Mouse (Mus musculus): ENCODE measurements around the gene Ooep. TPM values are rescaled to one million over a fixed set of nuclear protein-coding genes. Genes with fewer than 3 reads are reported as not detected.
"Not testable (repeated sequence)": the region's sequence is repeated elsewhere in the genome, so short reads cannot be mapped to it uniquely, and the experiment has no call there.

The Ooep gene
- polyA plus RNA-seq, 1 experiment from 2014 or later = 2.2 TPM

DNA sequence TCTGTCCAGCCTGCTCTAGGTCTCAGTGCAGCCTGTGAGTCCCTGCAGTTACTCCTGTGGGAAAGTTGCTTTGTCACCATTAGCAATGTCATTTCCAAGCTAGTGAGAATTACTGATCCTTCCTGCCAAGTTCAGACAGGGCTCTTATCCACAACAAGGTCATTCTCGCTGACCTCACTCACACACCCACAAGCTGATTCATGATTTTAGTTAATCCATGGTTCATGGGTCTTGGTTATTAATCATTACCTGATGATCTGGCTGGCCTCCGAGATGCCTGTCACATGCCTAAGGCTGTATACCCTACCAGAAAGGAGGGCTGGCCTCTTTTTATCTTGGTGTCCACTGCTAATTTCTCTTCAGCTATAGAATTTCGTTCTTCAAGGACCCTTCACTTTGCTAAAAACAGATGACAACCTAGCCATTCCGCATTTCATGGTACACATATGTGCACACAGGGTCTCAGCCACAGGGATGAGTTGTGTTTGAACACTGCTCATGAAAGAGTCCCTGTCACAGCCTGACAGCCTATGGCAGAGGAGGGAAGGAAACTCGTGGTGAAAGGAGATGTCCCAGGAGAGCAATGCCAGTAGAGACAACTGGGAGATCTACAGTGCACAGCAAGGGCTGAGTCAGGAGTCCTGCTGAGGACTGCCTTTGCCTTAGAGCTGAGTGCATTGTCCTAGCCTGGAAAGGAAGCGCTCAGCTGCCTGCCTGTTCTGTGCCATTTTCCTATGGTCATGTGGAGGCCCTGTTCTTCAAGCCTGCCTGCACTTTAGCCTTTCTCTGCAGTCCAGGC is 30.1 kb downstream of the Ooep start:
- H3K36me3 ChIP-seq; H3K27ac ChIP-seq; H3K27me3 ChIP-seq; H3K4me1 ChIP-seq; H3K4me2 ChIP-seq (replicated peaks); ATAC-seq (ENCODE audit: insufficient number of reproducible peaks, insufficient read depth, low FRiP score, low TSS enrichment); H3K4me3 ChIP-seq; H3K9ac ChIP-seq; H3K9me3 ChIP-seq: not testable (repeated sequence)
- 62% methylated on average over 6 of the region's 6 CpGs for WGBS

DNA sequence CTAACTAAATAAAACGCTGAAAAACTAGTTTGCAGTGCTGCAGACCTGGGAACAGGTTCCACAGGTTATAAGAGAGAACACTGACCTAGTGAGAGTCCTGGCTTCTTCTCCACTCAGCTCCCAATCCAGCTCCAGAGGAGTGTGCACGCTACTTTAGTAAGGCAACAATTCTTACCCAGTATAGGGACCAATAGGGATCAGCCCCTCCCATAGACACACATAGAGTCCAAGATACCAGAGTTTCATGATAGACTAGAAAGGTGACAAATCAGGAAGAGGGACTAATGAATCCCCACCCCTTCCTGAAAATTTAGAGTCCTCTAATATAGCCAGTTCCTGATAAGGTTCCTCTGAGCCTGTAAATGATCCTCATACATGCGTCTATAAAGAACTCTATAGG is 31.5 kb downstream of the Ooep start:
- WGBS = 66% methylated on average over 3 of the region's 3 CpGs
- Histone ChIP-seq H3K9me3 (no peaks in the 10 kb centered on the region), H3K36me3 (no peaks in the 10 kb centered on the region), H3K4me2 (replicated peaks) (no peak overlapping the region), H3K4me3 (no peak overlapping the region), H3K27me3 (no peaks in the 10 kb centered on the region), H3K27ac (no peak overlapping the region), H3K9ac (no peak overlapping the region), H3K4me1 (no peaks in the 10 kb centered on the region)
- ATAC-seq (ENCODE audit: insufficient number of reproducible peaks, insufficient read depth, low FRiP score, low TSS enrichment) = no peak

DNA sequence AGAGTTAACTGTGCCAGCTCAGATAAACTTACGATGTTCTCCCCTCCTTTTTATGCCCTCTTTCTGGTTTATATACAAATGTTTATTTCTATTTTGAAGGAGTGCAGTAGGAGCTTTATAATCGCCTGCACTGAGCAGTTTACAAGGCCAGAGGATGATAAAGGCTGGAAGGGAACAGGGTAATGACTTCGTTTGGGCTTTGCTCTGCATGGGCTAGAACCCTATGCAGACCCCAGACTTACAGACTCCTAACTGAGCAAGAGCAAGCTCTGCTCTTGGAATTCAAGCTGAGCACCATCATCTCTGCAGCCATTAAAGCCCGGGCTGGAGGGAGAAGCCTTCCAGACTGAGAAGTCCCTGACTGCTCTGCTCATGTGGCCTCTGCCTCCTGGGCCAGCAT is 33.3 kb downstream of the Ooep start:
- H3K36me3 ChIP-seq; H3K4me3 ChIP-seq; H3K4me2 ChIP-seq (replicated peaks); H3K27ac ChIP-seq; H3K9ac ChIP-seq; H3K27me3 ChIP-seq; ATAC-seq (ENCODE audit: insufficient number of reproducible peaks, insufficient read depth, low FRiP score, low TSS enrichment); H3K9me3 ChIP-seq; H3K4me1 ChIP-seq: not testable (repeated sequence)
- 67% methylated on average over 4 of the region's 4 CpGs for WGBS

DNA sequence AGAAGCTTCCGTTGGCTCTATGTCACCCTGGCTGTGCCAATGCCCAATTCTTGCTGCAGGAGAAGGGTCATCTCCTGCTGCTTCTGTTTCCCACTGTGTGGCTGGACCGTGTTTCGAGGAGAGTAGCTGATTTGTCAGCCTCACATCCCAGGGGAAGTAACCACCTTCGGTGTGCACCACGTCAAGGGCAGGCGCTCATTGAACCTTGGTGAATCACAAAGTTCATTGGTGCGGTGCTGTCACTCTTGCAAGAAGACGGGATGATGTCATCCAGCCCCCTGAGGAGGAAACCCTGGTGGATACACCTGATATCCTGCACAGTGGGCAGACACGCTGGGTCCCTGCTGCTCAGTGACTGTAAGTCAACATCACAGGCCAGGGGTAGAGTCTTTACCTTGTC is 35.5 kb downstream of the Ooep start:
- H3K27me3 ChIP-seq; H3K9me3 ChIP-seq; H3K36me3 ChIP-seq; H3K9ac ChIP-seq; H3K4me3 ChIP-seq; ATAC-seq (ENCODE audit: insufficient number of reproducible peaks, insufficient read depth, low FRiP score, low TSS enrichment); H3K27ac ChIP-seq; H3K4me1 ChIP-seq; H3K4me2 ChIP-seq (replicated peaks): not testable (repeated sequence)
- 87% methylated on average over 9 of the region's 9 CpGs for WGBS

DNA sequence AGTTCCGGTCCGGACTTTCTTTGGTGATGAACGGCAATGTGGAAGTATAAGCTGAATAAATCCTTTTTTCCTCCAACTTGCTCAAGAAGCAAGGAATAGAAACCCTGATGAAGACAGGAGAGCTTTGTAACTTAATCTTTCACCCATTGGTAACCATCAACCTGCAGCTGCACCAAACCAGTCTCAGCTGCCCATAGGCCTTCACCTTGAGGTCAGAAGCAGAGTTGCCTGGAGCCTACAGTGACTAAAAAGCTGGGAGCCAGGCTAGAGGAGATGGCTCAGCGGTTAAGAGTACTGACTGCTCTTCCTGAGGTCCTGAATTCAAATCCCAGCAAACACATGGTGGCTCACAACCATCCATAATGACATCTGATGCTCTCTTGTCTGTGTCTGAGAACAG is 36.0 kb downstream of the Ooep start:
- not testable (repeated sequence) for H3K9ac ChIP-seq; H3K4me3 ChIP-seq; H3K9me3 ChIP-seq; H3K4me2 ChIP-seq (replicated peaks); ATAC-seq (ENCODE audit: insufficient number of reproducible peaks, insufficient read depth, low FRiP score, low TSS enrichment); H3K36me3 ChIP-seq; H3K4me1 ChIP-seq; H3K27ac ChIP-seq; H3K27me3 ChIP-seq
- WGBS = 86% methylated on average over 4 of the region's 4 CpGs

DNA sequence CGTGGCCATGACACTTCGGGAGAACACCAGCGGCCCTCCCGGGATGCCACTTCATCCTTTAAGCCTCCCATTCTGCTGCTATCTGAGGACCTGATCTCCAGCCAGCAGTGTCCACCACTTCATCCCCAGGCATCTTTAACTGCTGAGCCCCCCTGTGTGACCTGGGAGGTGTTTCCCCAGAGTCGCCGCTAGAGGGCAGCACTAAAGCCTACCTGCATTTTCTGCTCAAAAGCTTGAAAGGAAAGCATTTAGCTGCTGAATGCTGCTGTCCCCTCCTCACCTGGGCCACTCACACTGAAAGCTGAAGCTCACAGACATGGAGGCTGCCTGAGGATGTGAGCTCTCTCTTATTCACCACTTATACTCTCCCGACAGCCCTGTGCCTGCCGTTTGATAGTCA is 38.2 kb downstream of the Ooep start:
- H3K27ac ChIP-seq = not testable (repeated sequence)
- 18% methylated on average over 8 of the region's 8 CpGs for WGBS

DNA sequence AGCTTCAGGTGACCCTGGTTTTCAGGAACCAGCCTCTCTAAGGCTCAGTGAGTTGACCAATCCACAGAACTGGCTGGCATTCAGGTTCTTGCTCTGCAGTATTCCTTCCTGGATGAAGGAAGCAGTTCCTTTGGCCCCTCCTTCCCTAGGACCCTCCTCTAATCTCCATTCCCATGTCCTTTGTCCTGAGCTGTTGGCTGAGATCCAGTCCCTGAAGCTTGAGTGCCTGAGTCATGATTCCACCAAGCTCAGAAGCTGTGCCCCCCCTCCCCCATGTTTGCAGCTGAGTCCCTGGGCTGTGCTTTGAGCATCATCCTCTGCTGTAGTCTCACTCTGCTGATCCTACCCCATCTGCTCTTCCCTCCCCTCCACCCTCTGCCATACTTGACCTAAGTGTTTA is 41.5 kb downstream of the Ooep start:
- not testable (repeated sequence) for H3K27me3 ChIP-seq; H3K4me3 ChIP-seq; H3K9me3 ChIP-seq; H3K4me2 ChIP-seq (replicated peaks); H3K36me3 ChIP-seq; ATAC-seq (ENCODE audit: insufficient number of reproducible peaks, insufficient read depth, low FRiP score, low TSS enrichment); H3K27ac ChIP-seq; H3K4me1 ChIP-seq; H3K9ac ChIP-seq

More for the DNA sequence above, 38.2 kb downstream of the Ooep start:
- not testable (repeated sequence) for H3K9ac ChIP-seq; H3K36me3 ChIP-seq; ATAC-seq (ENCODE audit: insufficient number of reproducible peaks, insufficient read depth, low FRiP score, low TSS enrichment); H3K4me1 ChIP-seq; H3K9me3 ChIP-seq; H3K27me3 ChIP-seq; H3K4me3 ChIP-seq; H3K4me2 ChIP-seq (replicated peaks)

DNA sequence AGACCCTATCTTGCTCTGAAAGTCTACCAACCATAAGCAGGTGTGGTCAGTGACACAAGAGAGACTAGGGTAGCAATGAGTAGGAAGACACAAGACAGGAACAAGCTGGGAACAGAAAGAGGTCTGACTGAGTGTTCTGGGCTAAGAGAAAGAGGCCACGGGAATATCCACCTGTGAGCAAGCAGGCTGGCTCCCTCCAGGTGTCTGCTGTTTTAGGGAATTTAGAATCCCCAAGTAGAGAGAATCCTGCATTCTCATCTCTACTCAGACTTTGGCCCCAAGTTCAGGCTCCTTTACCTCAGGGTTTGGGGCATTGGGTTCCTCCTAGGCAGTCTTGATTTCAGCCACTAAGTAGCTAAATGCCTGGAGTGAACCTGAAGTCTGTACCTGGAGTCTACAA is 51.2 kb downstream of the Ooep start, which contains the start of gene Omt2b:
TSS of gene Omt2b (plus strand) at position 301 of the 400 bp plus-strand sequence.
- H3K27ac ChIP-seq; H3K36me3 ChIP-seq; H3K4me1 ChIP-seq; H3K9me3 ChIP-seq; H3K4me3 ChIP-seq; H3K9ac ChIP-seq; H3K27me3 ChIP-seq; ATAC-seq (ENCODE audit: insufficient number of reproducible peaks, insufficient read depth, low FRiP score, low TSS enrichment); H3K4me2 ChIP-seq (replicated peaks): not testable (repeated sequence)
- 79% methylated on average over 1 of the region's 1 CpGs for WGBS

Other genes with a start within 250 kb of the Ooep start
- gene Gsta4, start 196.0 kb downstream of the Ooep start, polyA plus RNA-seq (2016; fragmentation: Nextera tagmentation; extraction: Ambion mirVana) = 100.0 and 102 TPM in 2 replicates
- not detected in 2 replicates for gene Gsta1, start 148.1 kb downstream of the Ooep start, polyA plus RNA-seq (2016; fragmentation: Nextera tagmentation; extraction: Ambion mirVana)
- gene Gm3776, start 121.6 kb downstream of the Ooep start, polyA plus RNA-seq (2016; fragmentation: Nextera tagmentation; extraction: Ambion mirVana) = 0.19 TPM in 1 of 2 replicates, not detected in the other
- gene Gm10639, start 88.8 kb downstream of the Ooep start, polyA plus RNA-seq (2016; fragmentation: Nextera tagmentation; extraction: Ambion mirVana) = not detected in 2 replicates
- gene Omt2a, start 63.9 kb downstream of the Ooep start, polyA plus RNA-seq (2016; fragmentation: Nextera tagmentation; extraction: Ambion mirVana) = not detected in 2 replicates
- not detected in 2 replicates for gene Omt2b, start 51.1 kb downstream of the Ooep start, polyA plus RNA-seq (2016; fragmentation: Nextera tagmentation; extraction: Ambion mirVana)
- gene Gsta2, start 22.9 kb downstream of the Ooep start, polyA plus RNA-seq (2016; fragmentation: Nextera tagmentation; extraction: Ambion mirVana) = not detected in 2 replicates
- gene Dppa5a, start 10.5 kb downstream of the Ooep start, polyA plus RNA-seq (2016; fragmentation: Nextera tagmentation; extraction: Ambion mirVana) = 0.37 and 0.66 TPM in 2 replicates
- 0.19 and 0.33 TPM in 2 replicates for gene Ddx43, start 17.1 kb upstream of the Ooep start, polyA plus RNA-seq (2016; fragmentation: Nextera tagmentation; extraction: Ambion mirVana)
- 1.7 and 2.1 TPM in 2 replicates for gene Cgas, start 64.5 kb upstream of the Ooep start, polyA plus RNA-seq (2016; fragmentation: Nextera tagmentation; extraction: Ambion mirVana)
- gene Mto1, start 69.5 kb upstream of the Ooep start, polyA plus RNA-seq (2016; fragmentation: Nextera tagmentation; extraction: Ambion mirVana) = 22.1 and 22.8 TPM in 2 replicates
- 1.0 and 1.6 TPM in 2 replicates for gene Gm17324, start 70.1 kb upstream of the Ooep start, polyA plus RNA-seq (2016; fragmentation: Nextera tagmentation; extraction: Ambion mirVana)
- 3,992 and 4,191 TPM in 2 replicates for gene Eef1a1, start 110.4 kb upstream of the Ooep start, polyA plus RNA-seq (2016; fragmentation: Nextera tagmentation; extraction: Ambion mirVana)
- 14.4 and 17.4 TPM in 2 replicates for gene Slc17a5, start 209.3 kb upstream of the Ooep start, polyA plus RNA-seq (2016; fragmentation: Nextera tagmentation; extraction: Ambion mirVana)
- gene Cd109, start 236.8 kb upstream of the Ooep start, polyA plus RNA-seq (2016; fragmentation: Nextera tagmentation; extraction: Ambion mirVana) = 6.4 and 7.1 TPM in 2 replicates